Mouse (Mus musculus) kidney, postnatal 0 days (tissue): Measurements from ENCODE around the gene Cd3g. TPM values are rescaled to one million over a fixed set of nuclear protein-coding genes. Genes with fewer than 3 reads are reported as not detected.
"Not testable (repeated sequence)": the region's sequence is repeated elsewhere in the genome, so short reads cannot be mapped to it uniquely, and the experiment has no call there.

ENCODE experiments used
- ATAC-seq: fragments of 200-750 bp; cut with Nextera tagmentation; replicated peaks from 2 replicates; pipeline ENCODE4 v1.8.0; 2017; ENCODE audit warnings: low read depth, moderate number of reproducible peaks, moderate TSS enrichment, moderate library complexity; ENCODE audit not compliant: low FRiP score
- DNase-seq: peaks from one replicate; pipeline ENCODE4 v3.0.0-alpha.2; 2016; ENCODE audit warnings: low spot score
- H3K27ac ChIP-seq: fragments of 300-500 bp; sonication (generic); 2 replicates; pipeline ENCODE4 v1.5.1; 2014; ENCODE audit warnings: mild to moderate bottlenecking
- H3K27me3 ChIP-seq: fragments of 300-500 bp; sonication (generic); 2 replicates; pipeline ENCODE4 v1.6.1; 2014; ENCODE audit warnings: low read length, mixed read lengths; ENCODE audit not compliant: insufficient read depth
- H3K36me3 ChIP-seq: fragments of 300-500 bp; sonication (generic); 2 replicates; pipeline ENCODE4 v1.6.1; 2014; ENCODE audit warnings: low read length, mixed read lengths; ENCODE audit not compliant: insufficient read depth
- H3K4me1 ChIP-seq: fragments of 300-500 bp; sonication (generic); replicated peaks from 2 replicates; pipeline ENCODE4 v1.6.1; 2014; ENCODE audit warnings: antibody characterized with exemption, low read length, mixed read lengths; ENCODE audit not compliant: insufficient read depth
- H3K4me2 ChIP-seq: fragments of 300-500 bp; sonication (generic); 2 replicates; pipeline ENCODE4 v1.6.1; 2014; ENCODE audit warnings: mild to moderate bottlenecking, low read length, moderate library complexity, mixed read lengths
- H3K4me3 ChIP-seq: fragments of 300-500 bp; sonication (generic); replicated peaks from 2 replicates; pipeline ENCODE4 v1.5.1; 2014; ENCODE audit warnings: low read depth, low read length
- H3K9ac ChIP-seq: fragments of 300-500 bp; sonication (generic); 2 replicates; pipeline ENCODE4 v1.6.1; 2014; ENCODE audit warnings: low read depth, low read length
- H3K9me3 ChIP-seq: fragments of 300-500 bp; sonication (generic); replicated peaks from 2 replicates; pipeline ENCODE4 v1.6.1; 2016; ENCODE audit warnings: low read length, inconsistent platforms, mixed read lengths
- CTCF ChIP-seq: IDR thresholded peaks from 2 replicates; pipeline ENCODE4 v1.5.1; 2016; ENCODE audit warnings: antibody characterized with exemption, low read depth, mild to moderate bottlenecking, moderate library complexity
- WGBS: fragments of 180-500 bp; shearing (Covaris S2); extraction: QIAGEN DNeasy Blood & Tissue Kit; methylation state at CpG from one replicate; pipeline ENCODE4 v1.1.7; 2014; 5-methylcytosine and 5-hydroxymethylcytosine counted together
- polyA plus RNA-seq: library from polyadenylated mRNA; unstranded; fragments of >200 nt; fragmentation: Nextera tagmentation; extraction: Ambion mirVana; gene quantifications from 2 replicates; pipeline ENCODE4 v1.2.1, GENCODE M21; 2015

Cd3g gene
- polyA plus RNA-seq, 1 experiment from 2014 or later = not detected

- Histone ChIP-seq H3K4me2 (no peak overlapping the region), H3K4me3 (no peak overlapping the region), H3K27me3 (no peaks in the 10 kb centered on the region), H3K9me3 (no peaks in the 10 kb centered on the region), H3K4me1 (no peaks in the 10 kb centered on the region), H3K36me3 (no peaks in the 10 kb centered on the region), H3K9ac (no peak overlapping the region), H3K27ac (no peak overlapping the region)
- TF ChIP-seq CTCF = no peak
- ATAC-seq (no peak), DNase-seq (no peak)
- 89% methylated on average over 8 of the region's 8 CpGs for WGBS
Measured at GRCm38 (mm10) chr9:44982081-44982480, 1.9 kb upstream of the Cd3g start.

GRCm38 (mm10) chr9:44981676-44982075, 1.4 kb upstream of the Cd3g start, which contains the start of gene Cd3d:
Gene Cd3d, plus strand, starts transcription at chr9:44981786.
- no peaks in the 10 kb centered on the region for H3K9me3 ChIP-seq
- ATAC-seq (no peak), DNase-seq (no peak)
- no peaks in the 10 kb centered on the region for H3K36me3 ChIP-seq
- no peak within 1 kb of the TSS for H3K9ac ChIP-seq
- H3K4me2 ChIP-seq = no peak within 1 kb of the TSS
- H3K27ac ChIP-seq = no peak within 1 kb of the TSS
- H3K4me1 ChIP-seq = no peaks in the 10 kb centered on the region
- no peaks in the 10 kb centered on the region for H3K27me3 ChIP-seq
- TF ChIP-seq CTCF = no peak
- WGBS = 73% methylated on average over 4 of the region's 4 CpGs
- no peak within 1 kb of the TSS for H3K4me3 ChIP-seq

- Histone ChIP-seq H3K27me3 (no peaks in the 10 kb centered on the region), H3K4me1 (no peaks in the 10 kb centered on the region), H3K4me3 (no peak overlapping the region), H3K36me3 (no peaks in the 10 kb centered on the region), H3K9me3 (no peaks in the 10 kb centered on the region), H3K9ac (no peak overlapping the region), H3K27ac (no peak overlapping the region), H3K4me2 (no peak overlapping the region)
- WGBS = 89% methylated on average over 2 of the region's 2 CpGs
- no peak for DNase-seq
- no peak for ATAC-seq
- no peak for TF ChIP-seq CTCF
Measured at GRCm38 (mm10) chr9:44981104-44981503, 873 bp upstream of the Cd3g start.

GRCm38 (mm10) chr9:44979806-44980205, 425 bp downstream of the Cd3g start:
- Histone ChIP-seq H3K9me3 (no peaks in the 10 kb centered on the region), H3K9ac (no peak overlapping the region), H3K4me3 (no peak overlapping the region), H3K4me2 (no peak overlapping the region), H3K27ac (no peak overlapping the region), H3K36me3 (no peaks in the 10 kb centered on the region), H3K27me3 (no peaks in the 10 kb centered on the region), H3K4me1 (no peaks in the 10 kb centered on the region)
- no peak for DNase-seq
- ATAC-seq = no peak
- no peak for TF ChIP-seq CTCF
- WGBS = 80% methylated on average over 7 of the region's 7 CpGs

- no peak for TF ChIP-seq CTCF
- WGBS = 75% methylated on average over 6 of the region's 6 CpGs
- Histone ChIP-seq H3K4me2 (no peak overlapping the region), H3K27me3 (no peaks in the 10 kb centered on the region), H3K27ac (no peak overlapping the region), H3K36me3 (no peaks in the 10 kb centered on the region), H3K4me3 (no peak overlapping the region), H3K4me1 (no peaks in the 10 kb centered on the region), H3K9ac (no peak overlapping the region), H3K9me3 (no peaks in the 10 kb centered on the region)
- DNase-seq (no peak), ATAC-seq (no peak)
Measured at GRCm38 (mm10) chr9:44977813-44978212, 2.4 kb downstream of the Cd3g start.

GRCm38 (mm10) chr9:44969450-44969849, 10.8 kb downstream of the Cd3g start:
- Histone ChIP-seq H3K27ac (no peak overlapping the region), H3K9ac (no peak overlapping the region), H3K4me3 (no peak overlapping the region), H3K36me3 (no peaks in the 10 kb centered on the region), H3K27me3 (no peaks in the 10 kb centered on the region), H3K9me3 (no peaks in the 10 kb centered on the region), H3K4me2 (no peak overlapping the region), H3K4me1 (peaks cover 3% of the 10 kb centered on the region; the same call in 1 of the 2 replicates)
- ATAC-seq (no peak), DNase-seq (no peak)
- TF ChIP-seq CTCF = peak; percentile 29; the same call in 1 of the 2 replicates
- WGBS = 57% methylated on average over 1 of the region's 1 CpGs

- not testable (repeated sequence) for H3K4me2 ChIP-seq, H3K9ac ChIP-seq, H3K9me3 ChIP-seq, H3K27me3 ChIP-seq, H3K27ac ChIP-seq, DNase-seq, H3K4me3 ChIP-seq, H3K36me3 ChIP-seq, ATAC-seq, H3K4me1 ChIP-seq
- 87% methylated on average over 5 of the region's 5 CpGs for WGBS
Measured at GRCm38 (mm10) chr9:44967763-44968162, 12.5 kb downstream of the Cd3g start.
